Mouse (Mus musculus) liver, embryonic 11.5 days (tissue): ENCODE results near the gene Cers6. TPM values are rescaled to one million over a fixed set of nuclear protein-coding genes. Genes with fewer than 3 reads are reported as not detected.

Experiments
- ATAC-seq: fragments of 200-750 bp; cut with Nextera tagmentation; replicated peaks from 2 replicates; pipeline ENCODE4 v1.8.0; 2017; ENCODE audit warnings: moderate number of reproducible peaks, mild to moderate bottlenecking, moderate TSS enrichment, moderate library complexity; ENCODE audit not compliant: low FRiP score
- DNase-seq: peaks from one replicate; pipeline ENCODE4 v3.0.0-alpha.2; 2017; ENCODE audit warnings: low spot score
- H3K27ac ChIP-seq: fragments of 300-500 bp; sonication (generic); 2 replicates; pipeline ENCODE4 v1.5.1; 2014; ENCODE audit warnings: mild to moderate bottlenecking, low read depth, low read length, control low read depth
- H3K27me3 ChIP-seq: fragments of 300-500 bp; sonication (generic); replicated peaks from 2 replicates; pipeline ENCODE4 v1.6.1; 2014; ENCODE audit warnings: low read length, mixed read lengths; ENCODE audit not compliant: control insufficient read depth, insufficient read depth
- H3K36me3 ChIP-seq: fragments of 300-500 bp; sonication (generic); 2 replicates; pipeline ENCODE4 v1.6.1; 2014; ENCODE audit warnings: mild to moderate bottlenecking, low read length, moderate library complexity, mixed read lengths; ENCODE audit not compliant: control insufficient read depth, insufficient read depth
- H3K4me1 ChIP-seq: fragments of 300-500 bp; sonication (generic); replicated peaks from 2 replicates; pipeline ENCODE4 v1.6.1; 2014; ENCODE audit warnings: low read length, mixed read lengths; ENCODE audit not compliant: control insufficient read depth, insufficient read depth
- H3K4me2 ChIP-seq: fragments of 300-500 bp; sonication (generic); 2 replicates; pipeline ENCODE4 v1.6.1; 2014; ENCODE audit warnings: mild to moderate bottlenecking, control low read depth, moderate library complexity
- H3K4me3 ChIP-seq: fragments of 300-500 bp; sonication (generic); 2 replicates; pipeline ENCODE4 v1.5.1; 2014; ENCODE audit warnings: low read depth, low read length, control low read depth
- H3K9ac ChIP-seq: fragments of 300-500 bp; sonication (generic); 2 replicates; pipeline ENCODE4 v1.6.1; 2014; ENCODE audit warnings: low read depth, low read length, control low read depth
- H3K9me3 ChIP-seq: fragments of 300-500 bp; sonication (generic); 2 replicates; pipeline ENCODE4 v1.6.1; 2016; ENCODE audit warnings: low read length, inconsistent platforms, mixed read lengths; ENCODE audit not compliant: control insufficient read depth
- WGBS: fragments of 180-500 bp; shearing (Covaris S2); extraction: QIAGEN DNeasy Blood & Tissue Kit; methylation state at CpG from one replicate; pipeline ENCODE4 v1.1.7; 2014; 5-methylcytosine and 5-hydroxymethylcytosine counted together
- polyA plus RNA-seq: library from polyadenylated mRNA; unstranded; fragments of >200 nt; fragmentation: Nextera tagmentation; extraction: Ambion mirVana; gene quantifications from 2 replicates; pipeline ENCODE4 v1.2.1, GENCODE M21; 2014

Gene Cers6
- polyA plus RNA-seq, 1 experiment from 2014 or later, result 17.6 TPM

DNA sequence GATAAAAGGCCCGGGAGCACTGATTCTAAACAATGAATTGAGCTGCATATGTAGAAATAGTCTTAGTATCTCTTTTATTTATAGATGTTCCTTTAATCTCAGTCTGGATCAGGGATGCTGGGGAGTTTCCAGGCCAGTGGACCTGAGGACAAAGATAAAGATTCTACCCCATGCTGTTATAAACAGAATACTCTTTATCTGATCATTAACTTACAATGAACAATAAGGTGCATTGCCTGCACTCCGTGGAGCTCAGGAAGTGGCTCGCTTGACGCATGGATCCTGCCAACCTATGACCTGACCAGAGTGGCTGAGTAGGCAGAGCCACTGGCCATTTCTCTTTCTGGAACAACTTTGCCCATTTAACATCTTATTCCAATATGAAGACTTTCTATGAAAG is 279.6 kb downstream of the Cers6 start:
- WGBS, result 58% methylated on average over 4 of the region's 4 CpGs
- no peaks in the 10 kb centered on the region for H3K4me1 ChIP-seq
- no peak overlapping the region for H3K4me2 ChIP-seq
- no peaks in the 10 kb centered on the region for H3K9me3 ChIP-seq
- H3K9ac ChIP-seq, result no peak overlapping the region
- H3K4me3 ChIP-seq, result no peak overlapping the region
- DNase-seq, result no peak
- no peak for ATAC-seq
- no peaks in the 10 kb centered on the region for H3K36me3 ChIP-seq
- no peak overlapping the region for H3K27ac ChIP-seq
- no peaks in the 10 kb centered on the region for H3K27me3 ChIP-seq

DNA sequence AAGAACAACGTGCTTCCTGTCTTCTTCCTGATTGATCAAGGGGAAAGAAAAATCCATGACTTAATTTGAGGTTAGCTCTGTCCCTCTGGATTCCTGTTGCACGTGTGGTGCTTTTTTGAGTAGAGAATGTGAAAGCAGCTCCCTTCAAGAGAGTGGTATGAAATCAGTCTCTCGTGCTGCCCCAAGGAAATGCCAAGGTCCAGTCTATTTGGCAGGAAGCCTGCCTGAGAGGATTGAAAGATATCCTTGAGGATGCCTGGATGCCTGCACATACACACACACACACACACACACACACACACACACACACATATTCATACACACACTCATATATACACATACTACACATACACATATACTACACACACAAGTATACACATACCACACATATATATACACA is 287.4 kb downstream of the Cers6 start:
- Histone ChIP-seq H3K9me3 (no peaks in the 10 kb centered on the region), H3K36me3 (no peaks in the 10 kb centered on the region), H3K4me1 (no peaks in the 10 kb centered on the region), H3K9ac (no peak overlapping the region), H3K27me3 (no peaks in the 10 kb centered on the region), H3K4me3 (no peak overlapping the region), H3K4me2 (no peak overlapping the region), H3K27ac (no peak overlapping the region)
- no peak for DNase-seq
- 70% methylated on average over 3 of the region's 3 CpGs for whole genome bisulfite sequencing
- no peak for ATAC-seq

DNA sequence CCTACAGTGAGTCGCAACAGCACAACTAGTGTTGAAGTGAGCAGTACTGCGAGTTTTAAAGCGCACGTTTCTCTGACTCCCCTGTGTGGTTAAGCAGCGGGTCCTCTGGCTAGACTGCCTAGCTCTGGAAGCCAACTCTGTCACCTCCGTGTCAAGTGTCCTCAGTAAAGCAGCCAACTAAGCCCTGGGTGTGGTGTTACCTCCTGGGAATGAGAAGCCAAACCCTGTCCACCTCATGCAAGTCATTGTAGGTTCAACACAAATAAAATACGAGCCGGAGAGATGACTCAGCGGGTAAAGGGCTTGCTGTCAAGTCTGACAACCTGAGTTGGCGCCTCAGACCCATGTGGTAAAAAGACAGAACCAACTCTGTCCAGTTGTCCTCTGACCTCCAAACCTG is 287.9 kb downstream of the Cers6 start:
- 83% methylated on average over 10 of the region's 10 CpGs for WGBS
- H3K36me3 ChIP-seq, result no peaks in the 10 kb centered on the region
- no peak overlapping the region for H3K9ac ChIP-seq
- no peak overlapping the region for H3K27ac ChIP-seq
- no peak overlapping the region for H3K4me2 ChIP-seq
- no peaks in the 10 kb centered on the region for H3K27me3 ChIP-seq
- ATAC-seq, result no peak
- H3K4me3 ChIP-seq, result no peak overlapping the region
- H3K9me3 ChIP-seq, result no peaks in the 10 kb centered on the region
- DNase-seq, result no peak
- H3K4me1 ChIP-seq, result no peaks in the 10 kb centered on the region

DNA sequence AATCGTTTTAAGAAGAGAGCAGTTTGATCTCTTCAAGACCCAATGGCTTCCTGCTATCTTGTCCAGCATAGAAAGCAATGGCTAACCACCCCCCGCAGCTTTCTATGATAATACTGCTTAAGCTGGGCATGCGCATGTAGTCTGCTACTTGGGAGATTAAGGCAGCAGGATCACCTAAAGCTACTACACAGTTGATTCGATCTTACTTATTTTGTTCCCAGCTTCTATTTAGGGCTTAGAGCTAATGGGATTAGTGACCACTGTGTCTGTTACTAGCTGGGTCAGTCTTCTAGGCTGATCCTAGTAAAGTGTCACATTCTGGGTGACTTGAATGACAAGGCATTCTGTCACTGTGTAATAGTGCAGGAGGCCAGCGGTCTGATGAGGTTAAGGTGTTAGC is 289.6 kb downstream of the Cers6 start:
- no peaks in the 10 kb centered on the region for H3K27me3 ChIP-seq

DNA sequence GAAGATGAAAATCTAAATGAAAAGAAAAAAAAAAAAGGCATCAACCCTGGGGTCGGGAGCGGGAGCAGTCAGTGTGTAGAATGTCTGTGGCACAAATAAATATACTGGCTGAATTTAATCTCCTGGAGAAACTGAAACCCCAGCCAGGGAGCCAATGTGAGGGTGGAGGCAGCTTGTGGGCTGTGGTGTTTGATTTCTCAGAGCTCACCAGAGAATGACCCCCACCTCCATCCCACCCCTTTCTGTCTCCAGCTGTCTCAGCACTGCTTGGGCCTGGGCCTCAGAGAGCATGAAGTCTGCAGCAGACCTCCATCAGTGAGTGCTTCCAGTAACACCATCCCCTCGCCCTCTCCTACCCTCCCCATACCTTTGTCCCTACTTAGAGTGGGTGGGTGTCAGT is 294.6 kb downstream of the Cers6 start:
- DNase-seq, result no peak
- 59% methylated on average over 3 of the region's 3 CpGs for WGBS

More for the DNA sequence above, 289.6 kb downstream of the Cers6 start:
- Histone ChIP-seq H3K36me3 (no peaks in the 10 kb centered on the region), H3K9ac (no peak overlapping the region), H3K27ac (no peak overlapping the region), H3K4me1 (no peaks in the 10 kb centered on the region), H3K4me2 (no peak overlapping the region), H3K9me3 (no peaks in the 10 kb centered on the region), H3K4me3 (no peak overlapping the region)
- no peak for DNase-seq
- no peak for ATAC-seq
- 63% methylated on average over 5 of the region's 5 CpGs for WGBS

DNA sequence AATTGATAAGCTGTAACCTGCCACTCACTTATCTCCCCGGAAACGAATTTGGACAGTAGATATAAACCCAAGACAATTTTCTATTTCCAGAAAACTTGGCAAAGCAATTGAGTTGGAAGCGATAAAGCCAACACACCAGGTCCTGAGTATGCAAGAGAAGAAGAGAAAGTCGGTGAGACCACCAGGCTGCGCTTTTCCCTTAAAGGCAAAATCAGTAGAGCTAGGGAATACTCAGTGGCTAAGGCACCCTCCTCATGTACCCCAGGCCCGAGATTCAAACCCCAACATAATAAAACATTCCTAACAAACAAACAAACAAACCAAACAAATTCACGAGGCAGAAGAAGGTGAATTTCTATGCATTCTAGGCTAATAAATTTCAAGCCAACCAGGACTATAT is 295.0 kb downstream of the Cers6 start:
- H3K4me1 ChIP-seq, result no peaks in the 10 kb centered on the region
- H3K9me3 ChIP-seq, result no peaks in the 10 kb centered on the region
- DNase-seq (no peak), ATAC-seq (no peak)
- H3K27ac ChIP-seq, result no peak overlapping the region
- H3K36me3 ChIP-seq, result no peaks in the 10 kb centered on the region
- WGBS, result 51% methylated on average over 7 of the region's 7 CpGs
- H3K27me3 ChIP-seq, result no peaks in the 10 kb centered on the region
- no peak overlapping the region for H3K9ac ChIP-seq
- H3K4me3 ChIP-seq, result no peak overlapping the region
- H3K4me2 ChIP-seq, result no peak overlapping the region

More for the DNA sequence above, 294.6 kb downstream of the Cers6 start:
- H3K9ac ChIP-seq, result no peak overlapping the region
- no peak overlapping the region for H3K4me3 ChIP-seq
- H3K9me3 ChIP-seq, result no peaks in the 10 kb centered on the region
- no peak overlapping the region for H3K4me2 ChIP-seq
- no peaks in the 10 kb centered on the region for H3K27me3 ChIP-seq
- no peaks in the 10 kb centered on the region for H3K4me1 ChIP-seq
- H3K27ac ChIP-seq, result no peak overlapping the region
- no peak for ATAC-seq
- no peaks in the 10 kb centered on the region for H3K36me3 ChIP-seq

DNA sequence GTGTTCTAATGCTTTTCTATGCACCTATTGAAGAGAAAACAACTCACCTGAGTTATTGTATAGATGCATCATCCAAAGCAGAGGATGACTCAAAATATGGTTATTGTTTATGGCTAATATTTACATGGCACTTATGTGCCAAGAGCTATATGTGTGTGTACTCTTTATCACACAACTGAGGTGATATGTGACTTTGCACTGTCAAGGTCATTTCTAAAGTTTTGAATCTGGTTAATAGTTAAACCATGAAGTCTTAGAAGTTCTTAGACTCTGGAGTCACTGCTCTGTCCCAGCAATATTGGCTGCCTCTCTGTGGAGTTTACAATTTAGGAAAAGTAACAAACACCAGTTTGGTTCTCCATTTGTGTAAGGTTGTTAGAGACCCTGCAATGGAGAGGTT is 297.7 kb downstream of the Cers6 start:
- Histone ChIP-seq H3K4me3 (no peak overlapping the region), H3K9ac (no peak overlapping the region), H3K36me3 (no peaks in the 10 kb centered on the region), H3K9me3 (no peaks in the 10 kb centered on the region), H3K27me3 (no peaks in the 10 kb centered on the region), H3K4me2 (no peak overlapping the region), H3K27ac (no peak overlapping the region), H3K4me1 (no peaks in the 10 kb centered on the region; the same call in 1 of the 2 replicates)
- ATAC-seq (no peak), DNase-seq (no peak)

Other genes with a start within 250 kb of the Cers6 start
- gene 4932414N04Rik, start 205.0 kb upstream of the Cers6 start, polyA plus RNA-seq, result not detected in 2 replicates